Mouse (Mus musculus) C2C12 (cell line): ENCODE measurements around the gene Sh3pxd2a.

Experiments
- CTCF ChIP-seq: IDR thresholded peaks from one replicate; pipeline ENCODE4 v1.5.1; 2011; ENCODE audit not compliant: control insufficient read depth, insufficient read depth, insufficient read length
- MAX ChIP-seq: IDR thresholded peaks from one replicate; pipeline ENCODE4 v1.6.1; 2011; ENCODE audit warnings: mild to moderate bottlenecking, control low read depth
- MYOD1 ChIP-seq: IDR thresholded peaks from one replicate; pipeline ENCODE4 v1.6.1; 2011; ENCODE audit warnings: low read depth; ENCODE audit not compliant: control insufficient read depth, insufficient read length
- MYOG ChIP-seq: IDR thresholded peaks from one replicate; pipeline ENCODE4 v1.6.1; 2011; ENCODE audit not compliant: control insufficient read depth, insufficient read length; ENCODE audit errors: extremely low read depth
- USF1 ChIP-seq: IDR thresholded peaks from one replicate; pipeline ENCODE4 v1.6.1; 2011; ENCODE audit warnings: low read depth, mild to moderate bottlenecking, control low read depth, moderate library complexity

- TF ChIP-seq MAX (no peak), CTCF (no peak), USF1 (no peak), MYOD1 (no peak), MYOG (no peak)
Observed at GRCm38 (mm10) chr19:47384036-47384435, 80.2 kb downstream of the Sh3pxd2a start.
